Mouse (Mus musculus): ENCODE data around the gene Tbc1d17.

GRCm38 (mm10) chr7:44820525-44820924 lies 28.4 kb downstream of the Tbc1d17 start:
- no peak for TF ChIP-seq POLR2A (IDR thresholded peaks at IDR 0.05; ENCODE audit: borderline replicate concordance, extremely low read depth, insufficient read depth, insufficient read length, poor library complexity, severe bottlenecking)
- TF ChIP-seq CTCF (IDR thresholded peaks at IDR 0.05; ENCODE audit: borderline replicate concordance, extremely low read depth, insufficient read depth, insufficient read length) = no peak

Data from brain, embryonic 14.5 days (tissue).